Mouse (Mus musculus) testis, adult 2 months (tissue): Measurements from ENCODE around the gene Atxn2. TPM values are rescaled to one million over a fixed set of nuclear protein-coding genes. Genes with fewer than 3 reads are reported as not detected.

Source experiments
- H3K27ac ChIP-seq: fragments of 200-500 bp; 2 replicates; pipeline ENCODE4 v1.5.1; 2012; ENCODE audit warnings: low read depth, low read length; ENCODE audit not compliant: control insufficient read depth, insufficient read depth
- H3K27me3 ChIP-seq: fragments of 200-500 bp; 2 replicates; pipeline ENCODE4 v1.6.1; 2012; ENCODE audit warnings: mild to moderate bottlenecking, low read length, moderate library complexity; ENCODE audit not compliant: control insufficient read depth, insufficient read depth
- H3K36me3 ChIP-seq: fragments of 200-500 bp; 2 replicates; pipeline ENCODE4 v1.6.1; 2012; ENCODE audit warnings: mild to moderate bottlenecking, low read length; ENCODE audit not compliant: control insufficient read depth, insufficient read depth
- H3K4me1 ChIP-seq: fragments of 200-500 bp; 2 replicates; pipeline ENCODE4 v1.6.1; 2012; ENCODE audit warnings: low read length; ENCODE audit not compliant: control insufficient read depth, insufficient read depth
- H3K4me3 ChIP-seq: fragments of 200-500 bp; 2 replicates; pipeline ENCODE4 v1.5.1; 2012; ENCODE audit warnings: low read depth, mild to moderate bottlenecking, low read length, moderate library complexity, mixed read lengths; ENCODE audit not compliant: control insufficient read depth
- CTCF ChIP-seq: fragments of 200-500 bp; IDR thresholded peaks from 2 replicates; pipeline ENCODE4 v1.5.1; 2012; ENCODE audit warnings: low read depth, mild to moderate bottlenecking, inconsistent platforms, low read length, moderate library complexity; ENCODE audit not compliant: control insufficient read depth, insufficient read depth, insufficient replicate concordance
- POLR2A ChIP-seq: fragments of 200-500 bp; IDR thresholded peaks from 2 replicates; pipeline ENCODE4 v1.6.1; 2012; ENCODE audit warnings: low read depth, mild to moderate bottlenecking, inconsistent platforms, low read length, moderate library complexity; ENCODE audit not compliant: control insufficient read depth
- polyA plus RNA-seq: library from polyadenylated mRNA; depleted of rRNA; stranded (reverse); fragments of >200 nt; gene quantifications from 2 replicates; pipeline ENCODE4 v1.2.3, GENCODE M21; 2012

Gene Atxn2
- polyA plus RNA-seq, 1 experiment, result 166 TPM

GRCm38 (mm10) chr5:121711928-121712231 is 743 bp downstream of the Atxn2 start:
- H3K4me3 ChIP-seq, result peak overlapping the region; percentile 88
- peaks cover 8% of the 10 kb centered on the region for H3K4me1 ChIP-seq
- no peaks in the 10 kb centered on the region for H3K36me3 ChIP-seq
- TF ChIP-seq POLR2A (no peak; the same call in 1 of the 2 replicates), CTCF (no peak)
- no peaks in the 10 kb centered on the region for H3K27me3 ChIP-seq
- peak overlapping the region; percentile 97 for H3K27ac ChIP-seq

DNA sequence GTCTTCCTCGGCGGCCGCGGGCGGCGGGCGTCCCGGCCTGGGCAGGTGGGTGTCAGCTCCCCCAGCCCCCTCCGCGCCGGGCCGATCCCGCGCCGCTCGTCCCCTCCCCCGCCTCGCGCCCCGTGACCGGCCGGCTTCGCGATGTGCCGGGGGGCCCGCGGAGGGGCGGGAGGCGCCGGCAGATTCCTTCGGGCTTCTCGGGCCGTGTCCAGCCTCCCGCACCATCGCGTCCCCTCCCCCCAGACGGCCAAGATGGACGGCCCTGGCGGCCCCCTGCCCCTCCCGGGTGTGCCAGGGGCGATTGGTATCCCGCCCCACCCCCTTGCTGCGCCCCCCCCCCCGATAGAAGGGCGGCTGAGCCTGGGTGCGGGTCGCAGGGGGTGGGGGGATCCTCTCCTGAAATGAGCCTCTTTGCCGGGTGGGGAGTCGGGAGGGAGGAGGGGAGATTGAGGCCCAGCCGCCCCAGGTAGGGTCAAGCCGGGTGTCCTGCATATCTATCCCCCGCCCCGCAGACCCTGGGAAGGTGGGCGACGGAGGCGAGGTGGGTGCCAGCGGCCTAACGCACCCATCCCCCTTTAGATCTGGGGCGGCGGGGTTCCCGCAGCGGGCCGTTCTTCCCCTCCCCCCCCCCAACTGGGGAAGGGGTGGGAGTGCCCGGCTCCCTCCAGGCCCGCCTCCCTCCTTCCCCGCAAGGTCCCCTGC is 1.2 kb downstream of the Atxn2 start:
- Histone ChIP-seq H3K27ac (peak overlapping the region; percentile 97), H3K4me3 (peak overlapping the region; percentile 88), H3K27me3 (no peaks in the 10 kb centered on the region), H3K4me1 (peaks cover 8% of the 10 kb centered on the region), H3K36me3 (no peaks in the 10 kb centered on the region)
- no peak for TF ChIP-seq CTCF
- no peak for TF ChIP-seq POLR2A

DNA sequence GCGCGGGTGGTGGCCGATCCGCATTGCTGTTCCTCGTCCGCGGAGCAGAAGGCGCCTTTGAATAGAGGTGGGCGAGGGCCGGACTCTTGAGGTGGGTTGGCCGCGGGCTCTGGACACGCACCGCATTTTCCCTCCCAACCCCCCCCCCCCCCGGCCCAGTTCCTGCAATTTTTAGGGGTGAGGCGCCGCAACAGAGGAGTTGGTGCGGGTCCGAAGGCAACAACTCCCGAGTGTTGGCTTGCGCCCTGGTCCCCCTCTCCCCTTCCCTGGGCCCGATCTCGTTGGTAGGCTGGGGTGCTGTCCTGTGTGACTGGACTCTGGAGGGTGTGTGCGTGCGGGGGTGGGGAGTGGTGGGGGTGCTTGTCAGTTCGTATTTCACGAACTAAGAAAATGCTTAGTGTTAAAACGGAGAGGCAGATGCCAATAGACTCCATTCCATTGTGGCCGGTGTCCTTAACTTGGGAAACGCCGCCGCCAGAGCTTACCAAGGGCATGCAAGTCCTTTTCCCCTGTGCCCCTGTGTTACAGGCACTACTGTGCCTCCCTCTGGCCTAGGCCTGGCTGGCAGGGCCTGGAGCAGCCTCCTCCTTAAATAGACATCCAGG is 1.9 kb downstream of the Atxn2 start:
- Histone ChIP-seq H3K27me3 (no peaks in the 10 kb centered on the region), H3K36me3 (no peaks in the 10 kb centered on the region), H3K4me3 (peak overlapping the region; percentile 88), H3K4me1 (peaks cover 8% of the 10 kb centered on the region), H3K27ac (no peak overlapping the region)
- TF ChIP-seq POLR2A, result no peak
- TF ChIP-seq CTCF, result no peak

DNA sequence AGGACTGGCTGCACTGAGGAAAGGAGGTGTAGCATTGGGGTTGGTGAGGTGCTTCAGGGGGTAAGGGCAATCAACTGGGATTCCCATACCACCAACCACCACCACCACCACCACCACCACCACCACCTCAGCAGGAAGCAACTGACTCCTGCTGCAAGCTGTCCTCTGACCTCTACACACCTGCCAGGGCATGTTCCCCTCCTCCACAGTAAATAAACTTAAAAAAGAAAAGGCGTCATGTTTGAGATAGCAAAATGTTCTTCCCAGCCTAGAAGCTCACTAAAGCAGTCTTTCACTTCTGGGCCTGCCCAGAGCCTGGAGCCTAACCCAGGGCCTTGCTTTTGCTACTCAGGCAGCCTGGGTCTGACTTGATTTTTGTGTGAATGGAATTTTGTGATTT is 3.2 kb downstream of the Atxn2 start:
- Histone ChIP-seq H3K27me3 (no peaks in the 10 kb centered on the region), H3K27ac (no peak overlapping the region), H3K4me1 (peaks cover 8% of the 10 kb centered on the region), H3K36me3 (no peaks in the 10 kb centered on the region), H3K4me3 (no peak overlapping the region)
- no peak for TF ChIP-seq POLR2A
- TF ChIP-seq CTCF, result no peak

DNA sequence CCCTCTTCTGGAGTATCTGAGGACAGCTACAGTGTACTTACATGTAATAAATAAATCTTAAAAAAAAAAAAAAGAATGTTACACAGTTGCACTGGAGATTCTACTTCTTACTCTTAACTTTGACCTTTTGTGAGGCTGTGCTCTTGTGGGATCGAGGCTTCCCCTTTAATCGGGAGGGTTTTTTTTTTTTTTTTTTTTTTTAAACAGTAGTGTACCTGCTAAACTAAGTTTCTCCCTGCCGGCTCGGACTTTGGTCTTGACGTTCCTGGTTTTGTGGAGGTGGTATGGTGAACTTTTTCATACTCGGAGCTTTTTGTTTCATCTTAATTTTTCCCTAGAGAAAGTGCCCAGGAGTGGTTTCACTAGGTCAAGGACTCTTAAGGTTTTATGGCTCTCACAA is 3.8 kb downstream of the Atxn2 start:
- H3K27me3 ChIP-seq, result no peaks in the 10 kb centered on the region
- H3K4me1 ChIP-seq, result peaks cover 8% of the 10 kb centered on the region
- H3K4me3 ChIP-seq, result no peak overlapping the region
- no peak overlapping the region for H3K27ac ChIP-seq
- no peak for TF ChIP-seq CTCF
- no peak for TF ChIP-seq POLR2A
- no peaks in the 10 kb centered on the region for H3K36me3 ChIP-seq

GRCm38 (mm10) chr5:121718462-121718861 is 7.3 kb downstream of the Atxn2 start:
- TF ChIP-seq POLR2A (no peak), CTCF (no peak)
- no peaks in the 10 kb centered on the region for H3K36me3 ChIP-seq
- H3K4me1 ChIP-seq, result peaks cover 4% of the 10 kb centered on the region
- no peaks in the 10 kb centered on the region for H3K27me3 ChIP-seq
- no peak overlapping the region for H3K27ac ChIP-seq
- no peak overlapping the region for H3K4me3 ChIP-seq

DNA sequence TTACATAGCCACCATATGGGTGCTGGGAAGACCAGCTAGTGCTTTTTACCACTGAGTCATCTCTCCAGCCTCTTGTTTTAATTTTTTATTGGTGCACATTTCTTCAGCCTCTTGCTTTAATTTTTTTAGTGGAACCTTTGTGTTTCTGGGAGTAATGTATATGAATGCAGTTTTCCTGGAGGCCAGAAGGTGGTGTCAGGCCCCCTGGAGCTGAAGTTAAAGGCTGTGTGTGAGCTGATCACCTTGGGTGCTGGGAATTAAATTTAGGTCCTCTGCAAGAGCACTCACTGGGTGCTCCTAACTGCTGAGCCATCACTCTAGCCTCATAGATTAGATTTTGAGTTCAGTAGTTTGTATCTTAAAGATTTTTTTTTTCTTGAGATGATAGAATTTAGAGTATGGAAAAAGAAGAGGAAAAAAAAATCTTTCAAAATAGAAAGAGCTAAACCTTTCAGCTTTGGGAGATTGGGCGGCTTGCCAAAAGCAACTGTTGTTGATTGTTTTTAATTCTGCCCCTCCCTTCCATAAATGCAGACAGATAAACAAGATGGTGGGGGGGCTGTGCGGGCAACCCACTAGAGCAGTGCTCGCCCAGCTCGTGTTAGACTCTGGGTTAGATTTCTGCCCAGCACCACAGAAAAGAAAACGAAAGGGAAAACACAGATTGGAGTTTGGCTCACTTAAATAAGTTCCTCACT is 9.9 kb downstream of the Atxn2 start:
- Histone ChIP-seq H3K27me3 (no peaks in the 10 kb centered on the region), H3K27ac (no peak overlapping the region), H3K36me3 (no peaks in the 10 kb centered on the region; the same call in 1 of the 2 replicates), H3K4me3 (no peak overlapping the region), H3K4me1 (peaks cover 2% of the 10 kb centered on the region)
- TF ChIP-seq POLR2A, result no peak
- no peak for TF ChIP-seq CTCF
